Mouse (Mus musculus) gastrocnemius, adult 2 months (tissue): ENCODE data around the gene Pitpnm3. TPM values are rescaled to one million over a fixed set of nuclear protein-coding genes. Genes with fewer than 3 reads are reported as not detected.

Source experiments
- DNase-seq: peaks from one replicate; pipeline ENCODE4 v3.0.0; 2022
- H3K27ac ChIP-seq: fragments of 200-600 bp; 2 replicates; pipeline ENCODE4 v1.8.1; 2022; ENCODE audit warnings: mild to moderate bottlenecking
- H3K4me3 ChIP-seq: fragments of 200-600 bp; 2 replicates; pipeline ENCODE4 v1.8.1; 2022; ENCODE audit warnings: mild to moderate bottlenecking, moderate library complexity
- CTCF ChIP-seq: fragments of 200-600 bp; IDR thresholded peaks from 2 replicates; pipeline ENCODE4 v1.8.1; 2022; ENCODE audit warnings: antibody characterized with exemption, mild to moderate bottlenecking, moderate library complexity
- intact Hi-C: fragments of 180-260 bp; cut with DNase I; formaldehyde crosslinking; loops from one replicate; pipeline ENCODE4 v1.15.1; 2025
- total RNA-seq, 2 experiments: library from RNA; stranded (reverse); gene quantifications; 2 replicates each; pipeline ENCODE4 v1.2.3; 2021

Gene Pitpnm3
- total RNA-seq, 2 experiments from 2014 or later: 1.7 to 2.2 TPM

DNA sequence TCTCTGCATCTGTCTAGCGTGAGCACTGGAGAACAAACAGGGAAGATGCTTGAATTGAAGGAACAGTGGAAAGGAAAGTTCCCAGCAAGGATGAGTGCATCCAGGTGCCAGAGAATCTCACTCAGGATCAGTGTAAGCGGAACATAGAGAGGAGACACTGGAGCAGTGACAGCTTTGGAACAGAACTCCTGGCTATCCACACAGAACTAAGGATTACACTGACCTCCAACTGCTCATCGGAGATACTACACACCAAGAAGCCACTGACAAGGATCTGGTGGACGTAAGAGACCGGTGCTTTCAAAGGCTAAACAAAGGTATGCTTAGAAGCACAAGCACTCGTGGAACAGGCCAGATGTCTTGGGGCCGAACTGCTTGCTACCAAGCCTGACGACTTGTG is 31.4 kb downstream of the Pitpnm3 start:
- H3K4me3 ChIP-seq: no peak overlapping the region
- intact Hi-C loops: no loop called here
- no peak overlapping the region for H3K27ac ChIP-seq
- peak; percentile 26 for TF ChIP-seq CTCF
- no peak for DNase-seq

DNA sequence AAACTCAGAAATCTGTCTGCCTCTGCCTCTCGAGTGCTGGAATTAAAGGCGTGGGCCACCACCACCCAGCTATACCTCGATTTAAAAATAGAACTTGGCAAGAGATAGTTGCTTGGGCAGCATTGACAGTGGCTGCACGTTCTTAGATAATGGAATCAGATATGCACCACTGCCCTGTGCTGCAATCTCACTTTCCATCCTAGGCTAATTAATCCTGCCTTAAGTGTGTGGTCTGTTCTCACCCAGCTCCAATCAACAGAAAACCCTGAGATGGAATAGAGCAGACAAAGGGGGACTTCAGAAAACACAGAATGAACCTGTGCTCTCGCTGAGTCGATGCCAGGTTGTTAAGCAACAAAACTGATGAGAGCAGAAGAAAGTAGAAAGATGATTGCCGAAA is 32.0 kb downstream of the Pitpnm3 start:
- H3K27ac ChIP-seq: no peak overlapping the region
- no peak overlapping the region for H3K4me3 ChIP-seq
- no peak for DNase-seq
- intact Hi-C loops: no loop called here
- no peak for TF ChIP-seq CTCF

DNA sequence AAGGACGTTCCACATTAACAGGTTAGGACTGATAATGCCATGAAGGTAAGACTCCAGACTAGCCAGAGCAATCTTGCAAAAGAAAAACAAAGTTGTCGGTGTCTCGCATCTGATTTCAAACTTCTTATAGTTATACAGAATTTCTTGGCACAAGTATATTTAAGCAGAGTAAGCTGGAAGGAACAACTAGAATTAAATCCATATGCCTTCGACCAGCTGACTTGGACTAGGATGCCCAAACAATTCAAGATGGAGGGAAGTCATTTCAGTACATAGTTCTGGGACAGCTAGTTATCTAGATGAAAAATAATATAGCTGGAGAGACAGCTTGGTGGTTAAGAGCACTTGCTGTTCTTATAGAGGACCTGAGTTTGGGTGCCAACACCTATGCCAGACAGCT is 34.6 kb downstream of the Pitpnm3 start:
- no peak for DNase-seq
- Histone ChIP-seq H3K4me3 (no peak overlapping the region), H3K27ac (no peak overlapping the region)
- intact Hi-C loops: no loop called here
- TF ChIP-seq CTCF: no peak

DNA sequence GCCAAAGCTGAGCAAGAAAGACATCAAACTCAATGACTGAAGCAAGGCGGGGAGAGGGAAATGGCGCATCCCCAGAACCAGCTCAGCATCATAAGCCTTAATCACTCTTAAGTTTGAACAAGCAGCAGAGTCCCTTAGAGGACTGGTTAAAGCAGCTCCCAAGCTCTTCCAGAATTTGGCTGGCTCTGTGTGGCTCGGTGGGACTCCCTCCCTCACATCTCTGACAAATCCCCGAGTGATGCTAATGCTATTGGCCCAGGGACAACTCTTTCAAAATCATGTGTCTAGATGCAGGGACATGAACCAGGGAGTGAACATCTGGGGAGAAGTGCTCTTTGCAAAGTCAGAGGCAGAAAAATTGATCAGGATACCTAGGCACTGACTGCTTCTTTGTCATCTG is 36.4 kb downstream of the Pitpnm3 start:
- peak overlapping the region; percentile 52; the same call in 1 of the 2 replicates for H3K27ac ChIP-seq
- peak; percentile 41 for DNase-seq

DNA sequence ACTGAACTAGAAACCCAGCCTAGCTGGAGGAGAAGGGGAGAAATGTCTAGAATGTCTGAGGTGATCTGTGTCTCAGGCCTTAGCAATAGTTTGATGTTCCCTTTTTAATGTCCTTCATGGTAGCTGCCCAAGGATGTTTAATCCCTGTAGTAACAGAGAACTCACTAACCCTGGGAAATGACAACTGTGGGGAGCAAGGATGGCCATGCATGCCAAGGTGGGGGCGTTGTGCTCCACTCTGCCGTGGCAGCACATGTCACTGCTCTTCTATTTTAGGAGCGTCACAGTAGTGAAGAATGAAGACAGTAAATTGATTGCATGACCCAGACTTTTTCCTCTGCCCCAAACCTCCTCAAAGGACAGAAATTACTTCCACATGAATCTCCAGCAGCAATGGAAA is 37.6 kb downstream of the Pitpnm3 start:
- intact Hi-C loops: no loop called here
- Histone ChIP-seq H3K4me3 (no peak overlapping the region), H3K27ac (no peak overlapping the region)
- TF ChIP-seq CTCF: no peak
- no peak for DNase-seq

More for the DNA sequence above, 36.4 kb downstream of the Pitpnm3 start:
- intact Hi-C loops: no loop called here
- no peak for TF ChIP-seq CTCF
- no peak overlapping the region for H3K4me3 ChIP-seq

GRCm38 (mm10) chr11:72095994-72096393 is 39.6 kb downstream of the Pitpnm3 start:
- Histone ChIP-seq H3K27ac (no peak overlapping the region), H3K4me3 (no peak overlapping the region)
- no peak for TF ChIP-seq CTCF
- no peak for DNase-seq
- intact Hi-C loops: no loop called here

GRCm38 (mm10) chr11:72094442-72094841 is 41.1 kb downstream of the Pitpnm3 start:
- no peak for DNase-seq
- Histone ChIP-seq H3K4me3 (no peak overlapping the region), H3K27ac (no peak overlapping the region)
- intact Hi-C loops: loop anchor here (5.0 kb wide), 1 partner anchor 33 kb away; no protein-coding TSS in a partner anchor
- no peak for TF ChIP-seq CTCF

- TF ChIP-seq CTCF: no peak
- no peak for DNase-seq
- H3K27ac ChIP-seq: no peak overlapping the region
- H3K4me3 ChIP-seq: no peak overlapping the region
- intact Hi-C loops: loop anchor here (5.0 kb wide), 1 partner anchor 35 kb away; no protein-coding TSS in a partner anchor
These were observed 43.2 kb downstream of the Pitpnm3 start for GRCm38 (mm10) chr11:72092390-72092789.

- H3K27ac ChIP-seq: peak overlapping the region; percentile 82
These were observed 49.1 kb downstream of the Pitpnm3 start for GRCm38 (mm10) chr11:72086251-72087046.

DNA sequence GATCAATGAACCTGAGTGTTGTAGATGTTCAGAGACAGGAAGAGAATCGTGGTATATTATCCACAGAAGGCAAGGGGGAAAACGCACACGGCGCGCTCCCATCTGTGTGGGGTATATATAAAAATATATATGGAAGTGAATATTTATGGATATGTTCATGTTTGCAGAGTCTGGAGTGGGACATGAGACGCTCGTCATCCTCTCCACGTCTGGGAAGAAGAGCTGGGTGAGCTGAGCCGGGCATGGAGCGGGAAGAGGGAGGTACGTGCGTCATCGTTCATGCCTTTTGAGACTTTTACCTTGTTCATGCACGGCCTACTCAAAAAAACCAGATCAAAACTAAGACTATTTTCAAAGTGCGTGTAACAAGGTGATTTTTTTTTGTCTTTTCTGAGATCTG is 51.2 kb downstream of the Pitpnm3 start:
- no peak for DNase-seq
- Histone ChIP-seq H3K27ac (no peak overlapping the region), H3K4me3 (no peak overlapping the region)
- TF ChIP-seq CTCF: no peak
- intact Hi-C loops: no loop called here

More at GRCm38 (mm10) chr11:72086251-72087046, 49.1 kb downstream of the Pitpnm3 start:
- peak; percentile 75 for DNase-seq
- no peak for TF ChIP-seq CTCF
- intact Hi-C loops: no loop called here
- peak overlapping the region; percentile 28 for H3K4me3 ChIP-seq

GRCm38 (mm10) chr11:72082601-72083000 is 53.0 kb downstream of the Pitpnm3 start:
- H3K4me3 ChIP-seq: no peak overlapping the region
- DNase-seq: no peak
- TF ChIP-seq CTCF: no peak
- no peak overlapping the region for H3K27ac ChIP-seq
- intact Hi-C loops: no loop called here

DNA sequence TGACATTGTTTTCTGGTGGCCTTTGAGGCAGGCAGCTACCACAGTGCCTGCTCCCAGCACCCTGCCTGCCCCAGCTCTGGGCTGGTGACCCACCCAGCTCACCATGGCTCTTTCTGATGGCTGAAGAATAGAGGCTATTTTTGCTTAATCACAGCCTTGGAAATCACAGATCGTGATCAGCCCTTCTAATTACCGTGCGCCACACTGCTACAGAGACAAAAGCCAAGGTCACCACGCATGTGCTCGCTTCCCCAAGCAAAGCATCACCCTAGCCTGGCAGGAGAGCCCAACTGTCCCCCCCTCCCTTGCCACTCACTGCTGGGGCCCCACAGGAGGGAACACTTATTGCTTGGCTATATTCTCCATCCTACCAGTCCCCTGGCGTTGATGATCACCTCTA is 55.1 kb downstream of the Pitpnm3 start:
- intact Hi-C loops: no loop called here
- TF ChIP-seq CTCF: no peak
- no peak for DNase-seq
- peak overlapping the region; percentile 31 for H3K27ac ChIP-seq
- no peak overlapping the region for H3K4me3 ChIP-seq

DNA sequence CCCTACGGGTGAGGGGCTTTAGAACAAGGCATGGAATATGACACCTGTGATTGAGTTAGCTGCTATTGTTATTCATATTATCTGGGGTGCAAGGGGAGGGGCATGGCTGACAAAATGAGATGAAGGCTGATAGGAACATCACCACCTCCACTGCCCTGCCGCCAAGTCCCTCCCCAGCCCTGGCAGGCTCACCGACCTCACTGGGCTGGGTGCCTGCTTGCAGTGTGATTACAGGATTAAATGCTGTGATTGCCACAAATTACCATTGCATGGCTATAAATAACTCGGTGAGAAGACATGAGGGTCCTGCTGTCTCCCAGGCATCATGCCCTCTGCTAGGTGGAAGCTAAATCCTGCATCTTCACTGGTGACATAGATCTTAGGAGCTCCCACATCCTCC is 56.9 kb downstream of the Pitpnm3 start:
- intact Hi-C loops: no loop called here
- no peak for TF ChIP-seq CTCF
- peak; percentile 48 for DNase-seq
- no peak overlapping the region for H3K4me3 ChIP-seq
- no peak overlapping the region for H3K27ac ChIP-seq

DNA sequence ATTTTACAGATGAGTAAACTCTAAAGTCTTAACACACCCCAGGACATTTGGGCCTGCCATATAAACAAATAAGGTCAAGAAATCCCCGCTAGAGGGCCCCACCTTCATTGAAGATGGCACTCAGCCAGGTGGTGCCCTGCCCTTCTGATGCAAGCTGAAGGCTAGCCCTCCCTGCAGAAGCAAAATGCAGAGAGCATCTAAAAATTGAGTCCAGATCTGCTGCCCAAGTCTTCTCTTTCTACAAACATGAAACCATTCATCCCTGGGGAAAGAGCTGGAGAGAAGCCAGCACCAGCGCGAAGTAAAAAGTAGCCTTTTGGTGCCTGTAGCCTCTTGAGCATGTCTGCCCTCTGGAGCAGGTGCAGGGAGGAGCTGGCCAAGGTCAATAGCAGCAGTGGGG is 57.5 kb downstream of the Pitpnm3 start:
- DNase-seq: no peak

More for the DNA sequence above, 57.5 kb downstream of the Pitpnm3 start:
- no peak for TF ChIP-seq CTCF
- intact Hi-C loops: no loop called here
- Histone ChIP-seq H3K27ac (no peak overlapping the region), H3K4me3 (no peak overlapping the region)
